Mouse (Mus musculus) brain, adult 2 months (tissue): ENCODE data around the gene Supt7l.

Source experiments
- DNase-seq: peaks from one replicate; pipeline ENCODE4 v3.0.0; 2011; ENCODE audit warnings: low read depth, low spot score

Gene Supt7l

GRCm38 (mm10) chr5:31492031-31492430, 35.6 kb downstream of the Supt7l start:
- DNase-seq: no peak

GRCm38 (mm10) chr5:31489116-31489769, 38.4 kb downstream of the Supt7l start:
- no peak for DNase-seq

GRCm38 (mm10) chr5:31487889-31488288, 39.7 kb downstream of the Supt7l start:
- DNase-seq: no peak

- DNase-seq: no peak
Measured at GRCm38 (mm10) chr5:31485440-31485839, 42.2 kb downstream of the Supt7l start, which contains the start of gene 4930548H24Rik. Gene 4930548H24Rik (plus strand): TSS chr5:31485740.

GRCm38 (mm10) chr5:31480536-31480935, 47.1 kb downstream of the Supt7l start:
- DNase-seq: peak; percentile 24

GRCm38 (mm10) chr5:31470334-31470733, 57.3 kb downstream of the Supt7l start:
- DNase-seq: peak; percentile 59

- no peak for DNase-seq
Measured at GRCm38 (mm10) chr5:31469711-31470110, 57.9 kb downstream of the Supt7l start.

- DNase-seq: no peak
Measured at GRCm38 (mm10) chr5:31467798-31468197, 59.8 kb downstream of the Supt7l start.
